25 mouse cellular contexts compared by ENCODE assay signal in the genomic region with DNA sequence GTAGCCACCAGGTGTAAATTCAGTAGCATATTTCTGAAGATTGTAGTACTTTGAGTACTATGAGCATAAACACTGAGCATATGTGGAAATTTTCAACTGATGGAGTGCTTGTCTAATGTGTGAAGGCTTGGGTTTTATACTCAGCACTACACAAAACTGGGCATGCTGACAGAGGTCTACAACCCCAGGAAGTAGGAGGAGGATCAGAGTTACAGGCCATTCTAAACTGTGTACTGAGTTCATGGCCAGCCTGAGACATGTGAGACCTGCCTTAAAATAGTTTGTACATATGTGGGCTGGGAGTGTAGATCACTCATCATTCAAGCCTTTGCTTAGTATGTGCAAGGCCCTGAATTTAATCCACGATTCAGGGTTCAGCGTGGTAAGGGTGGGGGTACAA. TPM values are rescaled to one million over a fixed set of nuclear protein-coding genes. Genes with fewer than 3 reads are reported as not detected.
A peak's percentile ranks its signal among the peaks of the same experiment; 100 is the strongest.
DNase-seq lines count a peak whose midpoint lies in the region; ATAC-seq and TF ChIP-seq lines count a peak whose summit lies in the region.
"Had no signal": no experiment of that assay in that cellular context is flagged by ENCODE, and none has a peak within 500 bp of the region (broad histone marks: within the 10 kb centered on the region; RNA-seq: fewer than 3 reads in every experiment).

No protein-coding gene starts in this region.

- H3K27ac ChIP-seq in kidney, adult 2 months (ENCODE audit: insufficient read depth, low read depth, low read length): no peak overlapping the region
- no peak overlapping the region for H3K27ac ChIP-seq in kidney, embryonic 16.5 days (ENCODE audit: low read length)
- H3K27ac ChIP-seq: embryonic facial prominence, embryonic 13.5 days; forebrain, embryonic 13.5 days; hindbrain, embryonic 10.5 days; hindbrain, embryonic 14.5 days had no signal

- TF ChIP-seq POLR2A in kidney, adult 2 months (IDR thresholded peaks at IDR 0.05; ENCODE audit: low read depth, low read length): no peak

- no peak overlapping the region for H3K9ac ChIP-seq in kidney, embryonic 16.5 days (replicated peaks; ENCODE audit: low read length)
- H3K9ac ChIP-seq: embryonic facial prominence, embryonic 13.5 days; forebrain, embryonic 13.5 days; forebrain, postnatal 0 days; hindbrain, embryonic 14.5 days had no signal

- peaks cover 5% of the 10 kb centered on the region; the same call in 1 of the 2 replicates for H3K36me3 ChIP-seq in kidney, adult 2 months (ENCODE audit: control insufficient read depth, insufficient read depth, low read length)
- peaks cover 21% of the 10 kb centered on the region for H3K36me3 ChIP-seq in kidney, embryonic 16.5 days (ENCODE audit: insufficient read depth, low read length)

- H3K4me1 ChIP-seq in kidney, adult 2 months (ENCODE audit: control insufficient read depth, insufficient read depth, low read length): no peaks in the 10 kb centered on the region; the same call in 1 of the 2 replicates
- H3K4me1 ChIP-seq in kidney, embryonic 16.5 days (ENCODE audit: insufficient read depth, low read length): peaks cover 3% of the 10 kb centered on the region; the same call in 1 of the 2 replicates
- H3K4me1 ChIP-seq: embryonic facial prominence, embryonic 13.5 days; forebrain, embryonic 13.5 days; heart, embryonic 12.5 days; hindbrain, embryonic 10.5 days had no signal

- no peaks in the 10 kb centered on the region for H3K27me3 ChIP-seq in kidney, adult 2 months (replicated peaks; ENCODE audit: control insufficient read depth, insufficient read depth, low read length)
- no peaks in the 10 kb centered on the region for H3K27me3 ChIP-seq in kidney, embryonic 16.5 days (ENCODE audit: insufficient read depth, low read length)
- H3K27me3 ChIP-seq: embryonic facial prominence, embryonic 13.5 days; forebrain, embryonic 13.5 days; heart, embryonic 12.5 days; Patski had no signal

- peak; percentile 61 for DNase-seq in gastrocnemius, adult 18-20 months (ENCODE audit: low spot score)
- DNase-seq in gastrocnemius, postnatal 14 days: no peak
- peak; percentile 21 for DNase-seq in kidney, adult 2 months
- no peak for DNase-seq in kidney, adult 9 months
- peak; percentile 13 to 30 for DNase-seq in kidney, postnatal 36 days
- DNase-seq in Muller cell, postnatal 12 days (ENCODE audit: inconsistent ontology term): no peak
- DNase-seq: adrenal gland, adult 2 months; adrenal gland, postnatal 25 days; B cell, adult 2 months; cerebellum, adult 18-20 months; cerebellum, adult 9-11 months; cerebellum, postnatal 36 days; forebrain, postnatal 0 days; gastrocnemius, postnatal 36 days had no signal

- intact Hi-C loops in gastrocnemius, postnatal 14 days (cut with DNase I; ENCODE audit: low total_unique reads): no loop called here

- no peak overlapping the region for H3K4me2 ChIP-seq in kidney, embryonic 16.5 days (replicated peaks; ENCODE audit: low read depth, low read length)
- H3K4me2 ChIP-seq: embryonic facial prominence, embryonic 13.5 days; forebrain, embryonic 13.5 days; heart, embryonic 12.5 days; hindbrain, embryonic 14.5 days had no signal

- no peak overlapping the region for H3K4me3 ChIP-seq in kidney, adult 2 months (ENCODE audit: insufficient read depth, low read depth, low read length)
- no peak overlapping the region for H3K4me3 ChIP-seq in kidney, embryonic 16.5 days (ENCODE audit: low read length)
- H3K4me3 ChIP-seq: embryonic facial prominence, embryonic 13.5 days; forebrain, embryonic 13.5 days; heart, embryonic 12.5 days; hindbrain, embryonic 10.5 days had no signal

- ATAC-seq in kidney, embryonic 16.5 days (ENCODE audit: low FRiP score, low TSS enrichment): no peak
- 0 out of 2 replicates have a peak, but pooled peaks have one; percentile 28 for ATAC-seq in erythroid progenitor cell, adult 5-6 weeks (replicated peaks; ENCODE audit: low FRiP score, poor library complexity, severe bottlenecking)
- ATAC-seq: activated CD4-positive, CD25-positive, alpha-beta regulatory T cell, adult 4 months; CD4-positive, CD25-positive, alpha-beta regulatory T cell, adult 4 months; forebrain, embryonic 13.5 days; forebrain, postnatal 0 days; Patski had no signal

- TF ChIP-seq CTCF in kidney, adult 2 months (conservative IDR thresholded peaks at IDR 0.05; ENCODE audit: insufficient read depth, insufficient read length, low read depth, low read length): no peak

- no peaks in the 10 kb centered on the region for H3K9me3 ChIP-seq in kidney, embryonic 16.5 days (ENCODE audit: low read length)
- H3K9me3 ChIP-seq: embryonic facial prominence, embryonic 13.5 days; forebrain, embryonic 13.5 days; G1E; heart, embryonic 12.5 days; hindbrain, embryonic 10.5 days had no signal

- 74% methylated on average over 2 of the region's 2 CpGs for WGBS in kidney, adult 2 months
- WGBS in kidney, embryonic 16.5 days: 58% methylated on average over 2 of the region's 2 CpGs

RNA-seq across cellular contexts. Expression of a gene that starts 58.7 kb away (rescaled TPM):
- 10 to 100 TPM; 19.5 to 23.9 TPM for total RNA-seq in gastrocnemius, adult 18-20 months (2021)
- total RNA-seq in gastrocnemius, postnatal 14 days (2021): 10 to 100 TPM; 18.1 to 20.6 TPM
- polyA plus RNA-seq in kidney, adult 2 months (2012; rRNA removed): 16.2 and 17.7 TPM in 2 replicates
- polyA plus RNA-seq in kidney, embryonic 16.5 days (2015; fragmentation: Nextera tagmentation; extraction: Ambion mirVana): 39.7 and 43.0 TPM in 2 replicates
- 106 and 130 TPM in 2 replicates for total RNA-seq in erythroid progenitor cell, adult 5-6 weeks (2015; ENCODE audit: low replicate concordance)
- total RNA-seq in erythroid progenitor cell, adult 5-6 weeks (2017; ENCODE audit: low replicate concordance): 96.5 and 100 TPM in 2 replicates

Comparison
In these comparisons a context has a peak if more than half of its experiments do, and no peak if none do; other contexts are left out.
1. DNase-seq: peak in gastrocnemius, adult 18-20 months (single experiment), kidney, adult 2 months (single experiment) and kidney, postnatal 36 days (2 of 2); none in gastrocnemius, postnatal 14 days (single experiment), kidney, adult 9 months (single experiment) and Muller cell, postnatal 12 days (single experiment).